Mouse (Mus musculus) thymus, adult 18-20 months (tissue): ENCODE measurements at regions not wholly inside any gene's neighbourhood (a gene's known extent, or its start where the extent isn't known, plus 50 kb on each side); places are given as distances from the start of the nearest gene placed in this dataset.

Experiments used
- DNase-seq, 2 experiments: peaks; one replicate each; pipeline ENCODE4 v3.0.0; 2022; ENCODE audit warnings: mixed read lengths in 2 of 2

- no peak for DNase-seq
Observed at GRCm38 (mm10) chr2:79548039-79548600, 87.0 kb upstream of the Itprid2 start.

DNA sequence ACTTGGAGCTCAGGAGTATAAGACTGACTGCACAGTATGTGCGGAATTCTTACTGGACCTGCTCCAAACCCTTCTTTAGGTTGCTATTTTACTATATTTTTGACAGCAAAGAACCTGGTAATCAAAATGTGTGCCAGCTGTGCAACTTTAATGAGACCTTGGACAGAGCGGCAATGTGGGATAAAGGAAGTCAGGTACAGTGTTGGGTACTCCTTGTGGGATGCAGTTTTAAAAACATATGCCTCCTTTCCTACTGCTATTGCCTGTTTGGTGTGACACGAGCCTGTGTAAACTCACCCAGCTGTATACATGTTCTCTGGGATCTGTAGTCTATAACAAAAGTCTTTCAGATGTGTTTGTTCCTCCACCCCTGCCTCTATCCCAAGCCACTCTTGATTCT lies 85.4 kb upstream of the Itprid2 start:
- no peak for DNase-seq

GRCm38 (mm10) chr2:79550432-79550831 lies 84.7 kb upstream of the Itprid2 start:
- peak in 1 of 2 experiments; percentile 7 for DNase-seq

GRCm38 (mm10) chr2:79552481-79552880 lies 82.7 kb upstream of the Itprid2 start:
- no peak for DNase-seq

DNA sequence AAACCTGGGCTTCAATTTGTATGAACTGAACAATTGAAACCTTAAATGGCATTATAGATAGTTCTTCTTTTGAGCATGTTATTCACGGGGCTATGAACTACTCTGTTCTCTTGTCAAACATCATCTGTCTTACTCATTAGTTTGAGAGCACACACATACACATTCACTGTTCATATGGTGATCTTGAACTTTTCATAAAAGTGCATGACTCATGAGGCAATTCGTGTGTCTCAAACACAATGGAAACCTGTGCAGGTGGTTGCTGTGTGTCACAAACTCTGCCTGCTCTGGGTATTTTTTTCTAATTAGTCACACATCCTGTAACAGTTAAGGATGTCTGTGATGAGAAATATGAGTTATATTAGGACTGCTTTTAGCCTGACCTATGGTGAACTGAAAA lies 79.8 kb upstream of the Itprid2 start:
- DNase-seq: no peak

- DNase-seq: no peak
Observed at GRCm38 (mm10) chr2:79557361-79557760, 77.8 kb upstream of the Itprid2 start.

DNA sequence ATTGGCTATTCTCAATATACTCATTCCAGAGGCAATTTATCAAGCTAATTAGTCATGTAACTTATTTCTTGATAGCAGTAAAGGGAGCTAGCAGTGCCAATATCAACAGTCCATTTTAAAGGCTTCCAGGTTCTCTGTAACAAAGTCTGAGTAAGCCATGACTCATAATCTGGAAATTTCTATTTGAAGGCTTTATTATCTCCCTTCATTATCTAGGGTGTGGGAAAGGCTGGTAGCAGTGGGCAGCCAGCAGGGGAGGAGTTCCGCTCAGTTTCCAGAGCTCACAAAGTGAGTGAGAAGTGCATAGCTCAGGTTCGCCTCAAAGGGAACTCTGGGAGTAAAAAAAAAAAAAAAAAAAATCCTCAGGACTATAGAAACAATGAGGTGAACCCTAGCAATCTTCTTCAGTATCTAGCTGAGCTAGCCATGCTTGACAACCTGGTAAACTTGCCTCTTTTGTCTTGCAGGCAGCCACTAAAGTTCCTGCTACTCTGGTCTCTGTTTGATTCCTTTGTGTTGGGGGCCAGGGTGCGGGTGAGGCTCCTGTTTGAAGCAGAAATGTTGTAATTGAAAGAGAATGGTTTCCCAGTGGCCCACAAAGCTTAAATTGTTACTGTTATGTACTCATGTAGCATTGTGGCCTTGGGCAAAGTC lies 68.7 kb upstream of the Itprid2 start:
- no peak for DNase-seq

DNA sequence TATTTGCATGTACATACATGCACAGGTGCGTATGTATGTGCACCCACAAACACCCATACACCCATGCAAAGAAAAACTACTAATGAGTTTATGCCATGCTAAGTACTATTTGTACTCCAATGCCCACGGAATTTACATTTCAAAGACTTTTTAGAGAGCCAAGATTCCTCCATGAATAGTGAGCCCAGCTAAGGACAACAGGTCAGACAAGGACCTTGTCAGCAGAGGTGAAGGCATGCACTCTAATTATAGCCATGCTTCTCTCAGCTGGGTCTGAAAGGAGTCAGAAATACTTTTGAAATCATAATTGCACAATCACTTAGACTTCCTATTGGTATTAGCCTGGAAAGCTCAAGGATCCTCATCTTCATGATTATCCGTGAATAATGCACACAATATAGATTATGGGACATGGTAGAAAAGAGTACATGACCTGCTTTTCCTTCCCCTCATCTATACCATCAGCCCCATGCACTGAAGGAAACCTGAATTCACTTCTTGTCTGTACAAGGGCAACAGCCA lies 67.7 kb upstream of the Itprid2 start:
- no peak for DNase-seq

DNA sequence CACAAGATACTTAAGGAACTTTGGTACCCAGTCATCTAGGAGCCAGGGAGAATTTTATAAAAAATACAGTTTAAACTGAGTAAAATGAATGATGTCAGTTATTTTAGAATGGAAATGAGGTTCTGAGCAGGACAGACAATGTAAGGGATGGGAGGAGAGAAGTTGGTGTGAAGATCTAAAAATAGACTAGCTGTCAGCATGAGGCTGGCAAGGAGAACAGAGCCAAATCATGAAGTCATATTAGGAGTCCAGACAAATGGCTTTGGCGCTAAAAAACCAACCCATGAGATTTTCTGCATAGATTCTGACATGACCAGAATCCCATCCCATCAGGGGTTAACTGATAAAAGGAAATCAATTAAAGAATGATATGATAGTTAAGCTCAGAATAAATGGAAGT lies 65.5 kb upstream of the Itprid2 start:
- DNase-seq: no peak

GRCm38 (mm10) chr2:79571910-79572309 lies 63.2 kb upstream of the Itprid2 start:
- DNase-seq: no peak

DNA sequence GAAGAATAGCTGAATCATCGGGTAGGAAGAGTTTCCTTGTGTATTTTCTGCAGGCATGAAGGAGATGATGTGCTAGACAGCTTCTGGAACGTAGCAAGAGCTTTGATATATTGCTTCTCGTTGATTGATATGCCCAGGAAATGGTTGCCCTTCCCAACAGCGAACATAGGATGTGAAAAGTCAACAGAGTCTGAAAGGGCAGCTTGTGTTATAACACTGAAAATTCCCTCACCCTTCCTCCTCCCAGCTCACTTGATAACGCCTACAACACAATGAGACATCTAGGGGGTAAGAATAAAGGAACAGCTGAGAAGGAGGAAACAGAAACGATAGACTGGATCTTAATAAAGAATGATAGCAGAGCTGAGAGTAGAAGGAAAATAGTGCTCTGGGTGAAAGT lies 60.1 kb upstream of the Itprid2 start:
- no peak for DNase-seq

- DNase-seq: no peak
Observed at GRCm38 (mm10) chr2:79585022-79585774, 50.0 kb upstream of the Itprid2 start.
